Mouse (Mus musculus) brain, embryonic 14.5 days (tissue): Measurements from ENCODE around the gene Zdhhc21.

Experiments used
- CTCF ChIP-seq: fragments of 200-500 bp; IDR thresholded peaks from 2 replicates; pipeline ENCODE4 v1.5.1; 2012; ENCODE audit warnings: inconsistent platforms, mild to moderate bottlenecking, moderate library complexity, borderline replicate concordance; ENCODE audit not compliant: insufficient read depth, insufficient read length; ENCODE audit errors: extremely low read depth
- POLR2A ChIP-seq: fragments of 200-500 bp; IDR thresholded peaks from 2 replicates; pipeline ENCODE4 v1.6.1; 2012; ENCODE audit warnings: mild to moderate bottlenecking, inconsistent platforms, borderline replicate concordance; ENCODE audit not compliant: poor library complexity, insufficient read depth, insufficient read length, severe bottlenecking; ENCODE audit errors: extremely low read depth

- no peak for TF ChIP-seq CTCF
- no peak for TF ChIP-seq POLR2A
Measured at GRCm38 (mm10) chr4:82884636-82885534, 25.1 kb upstream of the Zdhhc21 start, which contains the start of gene Cer1.
